Mouse (Mus musculus): Measurements from ENCODE around the gene Tcerg1l. TPM values are rescaled to one million over a fixed set of nuclear protein-coding genes. Genes with fewer than 3 reads are reported as not detected.

The Tcerg1l gene
- total and polyA plus RNA-seq, 3 experiments: not detected

GRCm38 (mm10) chr7:138396863-138397484 lies 556 bp downstream of the Tcerg1l start:
- no peak overlapping the region for H3K27ac ChIP-seq (ENCODE audit: control insufficient read depth, low read depth, low read length)
- no peak overlapping the region for H3K9ac ChIP-seq (ENCODE audit: control insufficient read depth, low read depth, low read length, poor library complexity, severe bottlenecking)
- no peak for TF ChIP-seq TAL1 (IDR thresholded peaks at IDR 0.05; ENCODE audit: low read length)
- no peak for TF ChIP-seq E2F4 (IDR thresholded peaks at IDR 0.05; ENCODE audit: borderline replicate concordance, low read depth, low read length)
- no peak for TF ChIP-seq CHD2 (IDR thresholded peaks at IDR 0.05; ENCODE audit: low read length)
- no peak for TF ChIP-seq HCFC1 (IDR thresholded peaks at IDR 0.05; ENCODE audit: low read depth, low read length)
- TF ChIP-seq POLR2AphosphoS2 (IDR thresholded peaks at IDR 0.05; ENCODE audit: low read length): no peak
- no peak for TF ChIP-seq ZKSCAN1 (IDR thresholded peaks at IDR 0.05; ENCODE audit: low read depth, low read length)
- TF ChIP-seq MEF2A (IDR thresholded peaks at IDR 0.05; ENCODE audit: extremely low read depth, insufficient replicate concordance, low read depth, low read length, poor library complexity, severe bottlenecking): no peak
- no peak for TF ChIP-seq ZC3H11A (IDR thresholded peaks at IDR 0.05; ENCODE audit: low read depth, low read length)
- no peak for TF ChIP-seq MAX (IDR thresholded peaks at IDR 0.05; ENCODE audit: low read length)
- TF ChIP-seq SIN3A (IDR thresholded peaks at IDR 0.05; ENCODE audit: low read length): no peak
- TF ChIP-seq KAT2A (conservative IDR thresholded peaks at IDR 0.05; ENCODE audit: low read depth, low read length): no peak
- no peak for TF ChIP-seq JUND (IDR thresholded peaks at IDR 0.05; ENCODE audit: low read depth, low read length)
- no peak for TF ChIP-seq USF2 (IDR thresholded peaks at IDR 0.05; ENCODE audit: borderline replicate concordance in 1 of 2, insufficient read depth in 1 of 2, low read depth in 1 of 2, low read length in 2 of 2)
- DNase-seq (ENCODE audit: low read depth, low spot score): no peak
- H3K79me2 ChIP-seq (ENCODE audit: control insufficient read depth, insufficient read depth, low read length, poor library complexity): no peaks in the 10 kb centered on the region
- no peaks in the 10 kb centered on the region for H3K27me3 ChIP-seq (ENCODE audit: control insufficient read depth in 1 of 2, insufficient read depth in 2 of 2, low read length in 2 of 2)
- H3K9me3 ChIP-seq (replicated peaks; ENCODE audit: insufficient read depth, low read length): no peaks in the 10 kb centered on the region
- H3K4me1 ChIP-seq (ENCODE audit: control insufficient read depth in 1 of 2, insufficient read depth in 2 of 2, low read length in 2 of 2): no peaks in the 10 kb centered on the region
- H3K36me3 ChIP-seq (ENCODE audit: control insufficient read depth in 1 of 2, insufficient read depth in 2 of 2, low read length in 2 of 2): no peaks in the 10 kb centered on the region
- no peak overlapping the region for H3K4me3 ChIP-seq (ENCODE audit: control insufficient read depth in 1 of 2, insufficient read depth in 1 of 2, low read depth in 2 of 2, low read length in 2 of 2)

GRCm38 (mm10) chr7:138396109-138396862 lies 1.2 kb downstream of the Tcerg1l start:
- H3K79me2 ChIP-seq (ENCODE audit: control insufficient read depth, insufficient read depth, low read length, poor library complexity): no peaks in the 10 kb centered on the region
- no peaks in the 10 kb centered on the region for H3K9me3 ChIP-seq (replicated peaks; ENCODE audit: insufficient read depth, low read length)
- H3K36me3 ChIP-seq (ENCODE audit: control insufficient read depth in 1 of 2, insufficient read depth in 2 of 2, low read length in 2 of 2): no peaks in the 10 kb centered on the region
- H3K9ac ChIP-seq (ENCODE audit: control insufficient read depth, low read depth, low read length, poor library complexity, severe bottlenecking): no peak overlapping the region
- H3K27me3 ChIP-seq (ENCODE audit: control insufficient read depth in 1 of 2, insufficient read depth in 2 of 2, low read length in 2 of 2): no peaks in the 10 kb centered on the region
- no peak overlapping the region for H3K4me3 ChIP-seq (ENCODE audit: control insufficient read depth in 1 of 2, insufficient read depth in 1 of 2, low read depth in 2 of 2, low read length in 2 of 2)
- no peak for DNase-seq (ENCODE audit: low read depth, low spot score)
- H3K27ac ChIP-seq (ENCODE audit: control insufficient read depth, low read depth, low read length): no peak overlapping the region
- TF ChIP-seq ZC3H11A (IDR thresholded peaks at IDR 0.05; ENCODE audit: low read depth, low read length): no peak
- no peak for TF ChIP-seq TAL1 (IDR thresholded peaks at IDR 0.05; ENCODE audit: low read length)
- TF ChIP-seq CTCF (IDR thresholded peaks at IDR 0.05 in 2 of 3, conservative IDR thresholded peaks at IDR 0.05 in 1 of 3; ENCODE audit: control insufficient read depth in 1 of 3, insufficient read depth in 1 of 3, low read depth in 2 of 3, low read length in 3 of 3, poor library complexity in 1 of 3, severe bottlenecking in 1 of 3): no peak
- TF ChIP-seq ETS1 (IDR thresholded peaks at IDR 0.05; ENCODE audit: low read depth, low read length): no peak
- no peak for TF ChIP-seq ZKSCAN1 (IDR thresholded peaks at IDR 0.05; ENCODE audit: low read depth, low read length)
- no peak for TF ChIP-seq MEF2A (IDR thresholded peaks at IDR 0.05; ENCODE audit: extremely low read depth, insufficient replicate concordance, low read depth, low read length, poor library complexity, severe bottlenecking)
- TF ChIP-seq UBTF (IDR thresholded peaks at IDR 0.05; ENCODE audit: borderline replicate concordance, insufficient read depth, low read depth, low read length): no peak
- TF ChIP-seq MAX (IDR thresholded peaks at IDR 0.05; ENCODE audit: low read length): no peak
- no peaks in the 10 kb centered on the region for H3K4me1 ChIP-seq (ENCODE audit: control insufficient read depth in 1 of 2, insufficient read depth in 2 of 2, low read length in 2 of 2)
